Mouse (Mus musculus) left cerebral cortex, adult 2 months (tissue): ENCODE measurements around the gene Haus4. TPM values are rescaled to one million over a fixed set of nuclear protein-coding genes. Genes with fewer than 3 reads are reported as not detected.

Experiments used
- DNase-seq, 2 experiments: peaks; one replicate each; pipeline ENCODE4 v3.0.0; 2021 to 2022; ENCODE audit warnings: low spot score in 2 of 2, mixed read lengths in 1 of 2; ENCODE audit errors: extremely low spot score in 1 of 2
- H3K27ac ChIP-seq: fragments of 200-600 bp; 2 replicates; pipeline ENCODE4 v1.8.1; 2022
- H3K4me3 ChIP-seq: fragments of 200-600 bp; 2 replicates; pipeline ENCODE4 v1.8.1; 2022
- CTCF ChIP-seq: fragments of 200-600 bp; IDR thresholded peaks from 2 replicates; pipeline ENCODE4 v1.8.1; 2022; ENCODE audit warnings: antibody characterized with exemption, mild to moderate bottlenecking, moderate library complexity
- intact Hi-C: fragments of 180-260 bp; cut with DNase I; formaldehyde crosslinking; loops from one replicate; pipeline ENCODE4 v1.15.1; 2025
- total RNA-seq, 2 experiments: library from RNA; stranded (reverse); gene quantifications; 2 replicates each; pipeline ENCODE4 v1.2.3; 2021

Haus4 gene
- total RNA-seq, 2 experiments from 2014 or later, result 2.2 to 2.7 TPM

DNA sequence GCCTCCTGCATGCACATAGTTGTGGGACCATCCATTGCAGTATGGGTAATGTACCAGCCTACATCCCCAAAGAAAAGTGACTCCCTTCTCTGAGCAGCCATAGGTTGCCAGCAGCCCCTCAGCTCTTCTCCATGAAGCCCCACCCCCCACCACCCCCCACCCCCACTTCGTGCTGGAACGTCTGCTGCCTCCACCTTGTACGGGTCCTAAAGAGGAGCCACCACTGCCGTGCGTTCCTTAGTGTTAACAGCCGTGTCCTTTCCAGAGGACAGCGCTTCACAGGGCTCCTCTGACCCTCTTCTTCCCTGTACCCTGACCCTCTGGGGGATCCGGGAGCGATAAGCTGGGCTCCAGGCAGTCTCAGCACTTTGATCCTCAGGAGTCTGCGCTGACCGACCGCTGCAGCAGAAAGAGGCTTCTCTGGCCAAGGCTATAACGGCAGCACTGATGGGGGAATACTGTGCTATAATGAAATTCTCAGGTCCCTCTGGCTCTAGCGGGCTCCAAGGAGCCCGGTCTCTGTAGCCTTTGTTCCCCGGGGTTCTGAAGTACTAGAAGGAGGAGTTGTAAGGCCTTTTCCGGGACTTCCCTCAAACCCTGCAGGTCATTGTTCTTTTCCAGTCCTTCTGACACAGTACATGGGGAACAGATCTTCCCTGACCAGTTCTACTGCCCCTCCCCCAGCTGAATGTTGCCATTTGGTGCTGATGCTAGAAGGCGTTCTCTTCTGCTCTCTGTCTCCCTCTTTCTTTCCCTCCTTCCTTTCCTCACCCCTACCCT is 27.0 kb downstream of the Haus4 start:
- no peak; the same call in 1 of the 2 replicates for TF ChIP-seq CTCF
- Histone ChIP-seq H3K4me3 (peak overlapping the region; percentile 40), H3K27ac (peak overlapping the region; percentile 34; the same call in 1 of the 2 replicates)
- DNase-seq, result peak in 1 of 2 experiments; percentile 42
- intact Hi-C loops, result loop anchor here (5.0 kb wide), 1 partner anchor 110 kb away; no protein-coding TSS in a partner anchor

DNA sequence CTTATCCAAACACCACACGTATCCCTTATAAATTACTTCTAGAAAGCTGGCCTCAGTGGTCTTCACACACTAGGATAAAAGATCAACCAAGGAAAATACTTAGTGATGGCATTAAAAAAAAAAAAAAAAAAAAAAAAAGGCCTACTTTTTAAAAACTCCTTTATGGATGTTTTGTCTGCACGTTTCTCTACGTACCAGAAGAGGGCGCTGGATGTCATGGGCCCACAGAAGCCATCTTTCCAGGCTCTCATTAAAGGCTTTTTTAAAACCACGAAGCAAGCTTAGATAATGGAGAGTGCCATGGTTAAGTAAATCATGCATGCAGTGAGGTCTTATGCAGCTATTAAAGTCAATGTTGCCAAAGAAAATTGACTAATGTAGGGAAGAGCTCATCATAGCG is 30.8 kb downstream of the Haus4 start:
- no peak for DNase-seq
- intact Hi-C loops, result no loop called here
- peak; percentile 37 for TF ChIP-seq CTCF
- Histone ChIP-seq H3K4me3 (no peak overlapping the region), H3K27ac (no peak overlapping the region)

DNA sequence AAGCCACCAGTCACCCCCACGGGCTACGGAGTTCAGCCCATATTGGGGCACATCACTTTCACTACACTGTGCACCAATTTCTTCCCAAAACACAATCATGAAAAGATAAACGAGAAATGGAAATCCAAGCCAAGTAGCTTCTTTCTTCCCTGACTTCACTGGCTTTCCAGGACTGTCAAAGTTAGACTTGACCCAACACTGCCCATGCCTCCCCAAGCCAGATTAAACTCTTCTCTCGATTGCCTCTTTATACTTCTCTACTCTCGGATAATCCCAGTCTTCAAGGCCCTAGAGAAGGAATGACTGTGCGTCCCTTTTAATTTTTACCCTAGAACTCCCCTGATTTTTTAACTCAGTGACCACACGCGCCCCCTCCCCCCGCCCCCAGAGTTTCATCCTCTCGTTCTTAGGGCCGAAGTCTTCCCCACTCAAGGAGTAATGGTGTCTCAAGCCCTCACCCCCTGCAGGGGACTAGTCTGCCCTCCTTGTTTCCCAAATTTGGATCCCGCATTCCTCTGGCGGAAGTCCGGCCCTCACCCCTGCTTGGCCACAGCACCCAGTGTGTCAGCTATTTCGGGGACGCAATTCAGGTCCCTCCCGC is 37.6 kb downstream of the Haus4 start:
- DNase-seq, result no peak
- H3K27ac ChIP-seq, result peak overlapping the region; percentile 77
- peak overlapping the region; percentile 78 for H3K4me3 ChIP-seq
- intact Hi-C loops, result loop anchor here (2.0 to 5.0 kb wide), 2 partner anchors 52 to 370 kb away; partner anchors contain the start of gene Lrp10
- TF ChIP-seq CTCF, result no peak; the same call in 1 of the 2 replicates

DNA sequence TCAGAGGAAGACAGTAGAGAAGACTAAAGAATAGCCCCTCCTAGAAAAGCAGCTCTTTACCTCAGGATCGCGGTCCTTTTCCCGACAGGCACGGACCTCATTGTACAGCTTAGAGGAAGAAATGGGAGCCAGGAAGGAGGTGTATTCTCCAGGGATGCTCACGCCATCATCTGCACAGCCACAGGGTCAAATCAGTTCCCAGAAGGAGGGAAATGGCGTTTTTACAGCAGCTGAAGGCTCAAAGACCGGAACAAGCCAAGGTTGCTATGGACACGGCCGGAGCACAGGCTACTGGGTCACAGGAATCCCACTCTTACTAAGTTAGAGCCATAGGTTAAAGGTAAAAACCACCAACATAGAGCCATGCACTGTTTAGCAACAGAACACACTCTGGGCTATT is 44.6 kb downstream of the Haus4 start:
- no peak for TF ChIP-seq CTCF
- no peak overlapping the region for H3K27ac ChIP-seq
- H3K4me3 ChIP-seq, result no peak overlapping the region
- intact Hi-C loops, result no loop called here
- DNase-seq, result no peak

DNA sequence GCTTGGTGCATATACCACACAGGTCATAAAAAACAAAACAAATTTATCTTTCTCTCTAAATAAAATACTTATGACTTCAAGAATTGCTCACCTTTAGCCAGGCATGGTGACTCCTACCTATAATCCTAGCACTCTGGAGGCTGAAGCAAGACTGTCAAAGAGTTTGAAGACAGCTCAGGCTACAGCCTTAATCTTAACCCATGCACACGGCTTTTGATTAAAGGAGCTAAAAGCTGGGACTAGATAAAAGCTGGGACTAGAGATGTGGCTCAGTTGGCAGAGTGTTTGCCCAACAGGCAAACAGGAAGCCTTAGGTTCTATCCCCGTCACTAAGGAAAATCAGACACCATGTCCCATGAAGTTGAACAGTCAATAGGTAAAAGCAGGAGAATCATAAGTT is 51.3 kb downstream of the Haus4 start:
- intact Hi-C loops, result no loop called here
- no peak for TF ChIP-seq CTCF
- DNase-seq, result no peak
- Histone ChIP-seq H3K4me3 (no peak overlapping the region), H3K27ac (no peak overlapping the region)

DNA sequence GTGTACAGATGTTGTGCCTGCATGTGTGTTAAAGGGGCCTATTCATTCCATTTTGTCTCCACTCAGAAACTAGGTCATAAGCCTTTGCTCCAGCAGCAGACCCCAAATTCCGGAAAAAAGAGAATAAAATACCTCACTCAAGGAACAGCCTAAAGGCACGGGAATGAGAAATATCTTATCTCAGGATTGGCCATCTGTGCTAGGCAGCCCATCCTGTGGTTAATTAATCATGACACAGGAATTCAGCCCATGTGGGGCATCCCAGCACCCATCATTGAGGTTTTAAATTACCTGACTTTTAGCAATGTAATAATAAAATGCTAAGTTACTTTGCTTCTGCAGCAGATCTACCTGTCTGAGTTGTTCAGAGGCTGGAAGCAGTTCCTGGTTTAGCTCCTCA is 53.1 kb downstream of the Haus4 start:
- H3K27ac ChIP-seq, result no peak overlapping the region
- H3K4me3 ChIP-seq, result no peak overlapping the region
- no peak for TF ChIP-seq CTCF
- intact Hi-C loops, result no loop called here
- no peak for DNase-seq

DNA sequence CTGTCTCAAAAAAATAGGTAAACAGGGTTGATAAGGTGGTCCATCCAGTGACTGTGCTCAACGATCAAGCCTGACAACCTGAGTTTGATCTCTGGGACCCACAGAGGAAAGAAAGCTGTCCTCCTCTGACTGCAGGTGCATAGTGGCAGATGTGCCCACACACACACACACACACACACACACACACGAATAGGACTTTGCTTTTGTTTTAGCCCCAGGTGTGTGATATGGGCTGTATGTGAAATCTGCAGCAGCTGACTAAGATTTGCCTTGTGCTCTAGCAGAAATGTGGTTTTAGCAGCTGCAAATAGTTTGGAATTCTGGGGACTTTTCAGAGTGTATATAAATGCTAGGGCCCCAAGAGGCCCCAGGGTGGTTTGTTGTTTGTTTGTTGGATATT is 55.1 kb downstream of the Haus4 start:
- H3K4me3 ChIP-seq, result no peak overlapping the region
- no peak for DNase-seq
- no peak for TF ChIP-seq CTCF
- intact Hi-C loops, result no loop called here
- H3K27ac ChIP-seq, result no peak overlapping the region

DNA sequence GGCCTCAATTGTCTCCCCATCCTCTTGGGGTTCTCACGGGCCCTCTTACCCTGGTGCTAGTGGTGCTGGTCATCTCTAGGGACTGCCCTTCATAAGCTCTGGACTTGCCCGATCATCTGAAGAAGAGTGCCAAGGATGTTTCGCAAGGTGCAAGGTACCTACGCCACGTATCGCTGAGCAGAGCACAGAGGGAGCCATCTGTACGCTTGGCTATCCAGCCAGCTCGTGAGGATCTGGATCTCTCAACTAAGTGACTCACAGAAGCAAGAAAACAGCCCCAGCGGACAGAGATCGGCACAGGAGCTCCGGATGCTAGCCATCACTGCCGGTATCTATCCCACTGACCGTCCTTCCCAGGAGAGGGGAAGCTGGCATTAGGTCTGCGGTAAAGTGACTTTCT is 57.7 kb downstream of the Haus4 start:
- intact Hi-C loops, result no loop called here
- H3K4me3 ChIP-seq, result no peak overlapping the region
- H3K27ac ChIP-seq, result no peak overlapping the region
- no peak for DNase-seq
- TF ChIP-seq CTCF, result no peak

DNA sequence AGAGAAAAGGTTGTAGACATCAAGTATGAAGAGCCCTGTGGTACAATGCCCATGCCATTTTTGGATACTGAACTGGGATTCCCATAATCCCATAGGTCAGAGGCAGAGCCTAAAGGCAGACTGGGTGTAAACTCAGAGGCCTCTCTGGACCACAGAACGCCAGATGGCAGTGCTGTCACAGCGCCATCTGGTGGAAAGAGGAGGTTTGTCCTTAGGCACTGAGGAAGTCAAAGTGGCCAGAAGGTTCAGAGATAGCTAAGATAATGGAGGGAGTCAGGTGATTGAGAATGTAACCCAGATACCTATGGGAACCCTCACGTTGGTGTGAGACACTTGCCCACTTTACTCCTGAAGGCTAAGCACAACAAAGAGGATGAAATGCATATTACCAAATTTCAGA is 60.2 kb downstream of the Haus4 start:
- intact Hi-C loops, result loop anchor here (1.0 to 5.0 kb wide), 3 partner anchors 29 to 432 kb away; partner anchors contain the start of gene Lrp10
- H3K27ac ChIP-seq, result no peak overlapping the region
- no peak overlapping the region for H3K4me3 ChIP-seq
- TF ChIP-seq CTCF, result peak; percentile 90
- DNase-seq, result peak; percentile 59 to 69

DNA sequence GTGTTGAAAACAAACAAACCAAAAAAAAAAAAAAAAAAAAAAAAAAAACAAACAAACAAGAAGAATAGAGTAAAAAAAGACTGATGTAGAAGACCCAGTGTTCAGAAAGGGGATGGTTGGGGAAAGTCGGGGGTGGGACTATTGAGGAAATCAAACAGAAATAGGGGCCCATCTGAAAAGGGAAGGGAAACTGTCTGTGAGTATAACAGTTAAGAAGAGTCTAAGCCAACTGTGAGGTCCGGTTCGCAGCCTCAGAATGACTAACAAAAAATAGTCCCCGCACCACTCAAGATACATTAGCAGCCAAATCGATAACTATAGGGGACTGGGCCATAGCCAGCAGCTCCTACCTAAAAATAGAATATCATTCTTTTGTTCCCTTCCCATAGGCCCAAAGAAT is 61.2 kb downstream of the Haus4 start:
- no peak overlapping the region for H3K27ac ChIP-seq
- no peak for TF ChIP-seq CTCF
- no peak overlapping the region for H3K4me3 ChIP-seq
- no peak for DNase-seq
- intact Hi-C loops, result loop anchor here (5.0 kb wide), 1 partner anchor 431 kb away; no protein-coding TSS in a partner anchor

DNA sequence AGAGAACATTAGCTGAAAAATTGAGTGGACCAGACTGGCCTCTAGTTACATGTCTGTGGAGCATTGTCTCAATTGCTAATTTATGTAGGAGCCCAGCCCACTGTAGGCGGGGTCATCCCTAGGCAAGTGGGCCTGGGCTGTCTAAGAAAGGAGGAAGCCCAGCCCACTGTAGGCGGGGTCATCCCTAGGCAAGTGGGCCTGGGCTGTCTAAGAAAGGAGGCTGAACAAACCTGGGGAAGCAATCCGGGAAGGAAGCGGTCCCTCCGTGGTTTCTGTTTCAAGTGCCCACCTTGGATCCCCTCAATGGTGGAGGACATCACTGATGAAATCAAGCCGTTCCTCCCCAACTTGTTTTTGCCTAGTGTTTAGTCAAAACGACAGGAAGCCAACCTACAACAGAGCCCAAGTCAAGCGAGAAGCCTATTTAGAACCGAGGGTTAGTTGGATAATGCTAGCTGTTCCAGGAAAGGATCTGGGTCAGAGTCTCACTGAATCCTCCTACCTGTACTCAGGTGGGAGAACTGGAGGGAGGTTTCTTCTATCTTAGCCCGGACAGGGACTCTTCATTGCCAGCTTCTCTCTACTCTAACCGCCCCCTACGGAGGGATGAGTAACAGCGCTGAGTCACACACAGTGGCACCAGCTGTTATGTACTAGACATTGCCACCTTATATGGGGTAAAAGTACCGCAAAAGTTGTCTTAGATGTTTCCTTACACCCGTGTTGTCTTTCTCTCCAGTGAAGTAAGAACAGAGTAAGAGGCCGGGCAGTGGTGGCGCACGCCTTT is 61.9 kb downstream of the Haus4 start:
- Histone ChIP-seq H3K4me3 (no peak overlapping the region), H3K27ac (no peak overlapping the region)
- DNase-seq, result peak; percentile 44 to 65
- intact Hi-C loops, result loop anchor here (5.0 kb wide), 1 partner anchor 430 kb away; no protein-coding TSS in a partner anchor
- TF ChIP-seq CTCF, result no peak

Other genes starting within 250 kb of the Haus4 start
- gene Oxa1l, start 193.8 kb downstream of the Haus4 start, total RNA-seq, result 10 to 100 TPM; 49.1 to 51.1 TPM
- gene Slc7a7, start 136.8 kb downstream of the Haus4 start, total RNA-seq, result 1 to 10 TPM; 1.6 to 3.4 TPM
- 10 to 100 TPM; 78.6 to 79.2 TPM for gene Mrpl52, start 127.7 kb downstream of the Haus4 start, total RNA-seq
- 10 to 100 TPM; 10.3 to 13.8 TPM for gene Mmp14, start 123.0 kb downstream of the Haus4 start, total RNA-seq
- 10 to 100 TPM; 18.9 to 25.0 TPM for gene Lrp10, start 90.5 kb downstream of the Haus4 start, total RNA-seq
- gene Rem2, start 78.5 kb downstream of the Haus4 start, total RNA-seq, result 1 to 10 TPM; 3.2 to 7.2 TPM
- 10 to 100 TPM; 46.5 to 48.3 TPM for gene Prmt5, start 37.1 kb downstream of the Haus4 start, total RNA-seq
- gene Ajuba, start 22.9 kb upstream of the Haus4 start, total RNA-seq, result 1 to 10 TPM; 1.3 to 2.8 TPM
- gene 4931414P19Rik, start 51.4 kb upstream of the Haus4 start, total RNA-seq, result 1 to 10 TPM; 8.3 to 9.0 TPM
- 100 to 1,000 TPM; 166 to 167 TPM for gene Psmb5, start 63.4 kb upstream of the Haus4 start, total RNA-seq
- not detected for gene Psmb11, start 66.8 kb upstream of the Haus4 start, total RNA-seq
- gene Gm17606, start 86.3 kb upstream of the Haus4 start, total RNA-seq, result not detected
- 10 to 100 TPM in 1 of 2 experiments, 1 to 10 TPM in 1; 8.2 to 11.3 TPM for gene Cdh24, start 86.7 kb upstream of the Haus4 start, total RNA-seq
- gene 1700123O20Rik, start 131.6 kb upstream of the Haus4 start, total RNA-seq, result 10 to 100 TPM; 20.2 to 22.7 TPM
- 100 to 1,000 TPM; 200 to 232 TPM for gene Acin1, start 132.3 kb upstream of the Haus4 start, total RNA-seq
- gene Gm29776, start 144.2 kb upstream of the Haus4 start, total RNA-seq, result not detected
- gene Cebpe, start 157.6 kb upstream of the Haus4 start, total RNA-seq, result not detected
- 10 to 100 TPM; 54.3 to 58.6 TPM for gene Slc7a8, start 227.3 kb upstream of the Haus4 start, total RNA-seq